Mouse (Mus musculus) cerebellum, adult 2 months (tissue): Measurements from ENCODE around the gene Spink2.

Experiments used
- CTCF ChIP-seq: fragments of 200-500 bp; IDR thresholded peaks from 2 replicates; pipeline ENCODE4 v1.5.1; 2011; ENCODE audit warnings: low read depth, mild to moderate bottlenecking, control low read depth, low read length, moderate library complexity, borderline replicate concordance; ENCODE audit not compliant: insufficient read depth
- POLR2A ChIP-seq: fragments of 200-500 bp; IDR thresholded peaks from 2 replicates; pipeline ENCODE4 v1.6.1; 2011; ENCODE audit warnings: low read length, control low read depth, borderline replicate concordance; ENCODE audit not compliant: insufficient read depth

GRCm38 (mm10) chr5:77250083-77250482, 38.8 kb upstream of the Spink2 start:
- TF ChIP-seq CTCF (no peak), POLR2A (no peak)
